Mouse (Mus musculus) CH12.LX (cell line): ENCODE results near the gene Hist1h1d. TPM values are rescaled to one million over a fixed set of nuclear protein-coding genes. Genes with fewer than 3 reads are reported as not detected.
A peak's percentile ranks its signal among the peaks of the same experiment; 100 is the strongest.

Experiments
- DNase-seq: peaks from one replicate; pipeline ENCODE4 v3.0.0-alpha.2; 2013; ENCODE audit errors: extremely low read depth
- H3K27ac ChIP-seq: 2 replicates; pipeline ENCODE4 v1.5.1; 2012; ENCODE audit warnings: low read depth, mild to moderate bottlenecking, control low read depth, moderate library complexity; ENCODE audit not compliant: insufficient read depth
- H3K27me3 ChIP-seq: replicated peaks from 2 replicates; pipeline ENCODE3; 2012; ENCODE audit warnings: inconsistent platforms
- H3K36me3 ChIP-seq, 2 experiments: replicated peaks in 1 of 2; 2 replicates each; pipeline versions ENCODE3 to v1.6.1; 2012; ENCODE audit warnings: inconsistent platforms in 1 of 2, low read length in 1 of 2, mild to moderate bottlenecking in 1 of 2, mixed read lengths in 1 of 2, moderate library complexity in 1 of 2; ENCODE audit not compliant: control insufficient read depth in 1 of 2, insufficient read depth in 1 of 2
- H3K4me1 ChIP-seq, 2 experiments: 2 replicates each; pipeline ENCODE4 v1.6.1; 2012; ENCODE audit warnings: inconsistent platforms in 1 of 2, moderate library complexity in 1 of 2; ENCODE audit not compliant: insufficient read depth in 2 of 2, control insufficient read depth in 1 of 2
- H3K4me2 ChIP-seq: 2 replicates; pipeline ENCODE4 v1.6.1; 2012; ENCODE audit warnings: low read depth, mild to moderate bottlenecking, control low read depth; ENCODE audit not compliant: poor library complexity, insufficient read depth, severe bottlenecking
- H3K4me3 ChIP-seq, 3 experiments: fragments of 150-350 bp in 1 of 3; sonication (generic) in 1 of 3; replicated peaks in 1 of 3; 2 replicates each; pipeline versions ENCODE3 to v1.5.1; 2011 to 2012; ENCODE audit warnings: low read depth in 2 of 3, low read length in 2 of 3, mild to moderate bottlenecking in 2 of 3, moderate library complexity in 2 of 3, control low read depth in 1 of 3, improper control_type of control experiment in 1 of 3, inconsistent platforms in 1 of 3, mixed read lengths in 1 of 3; ENCODE audit not compliant: poor library complexity in 1 of 3
- H3K79me2 ChIP-seq: replicated peaks from 2 replicates; pipeline ENCODE4 v1.6.1; 2012; ENCODE audit warnings: mild to moderate bottlenecking, moderate library complexity; ENCODE audit not compliant: control insufficient read depth, poor library complexity, insufficient read depth, severe bottlenecking; ENCODE audit errors: extremely low read depth
- H3K9ac ChIP-seq: 2 replicates; pipeline ENCODE4 v1.6.1; 2012; ENCODE audit warnings: low read depth, mild to moderate bottlenecking, control low read depth, moderate library complexity; ENCODE audit not compliant: insufficient read depth
- H3K9me3 ChIP-seq: replicated peaks from 2 replicates; pipeline ENCODE3; 2012; ENCODE audit warnings: low read length, inconsistent platforms, mixed read lengths
- BHLHE40 ChIP-seq: IDR thresholded peaks from 2 replicates; pipeline ENCODE4 v1.6.1; 2011; ENCODE audit warnings: mild to moderate bottlenecking, low read depth, low read length, improper control_type of control experiment
- CHD1 ChIP-seq: IDR thresholded peaks from 2 replicates; pipeline ENCODE4 v1.6.1; 2012; ENCODE audit warnings: low read depth, low read length, improper control_type of control experiment, inconsistent platforms
- CHD2 ChIP-seq: IDR thresholded peaks from 2 replicates; pipeline ENCODE4 v1.6.1; 2011; ENCODE audit warnings: low read length, improper control_type of control experiment
- CTCF ChIP-seq, 2 experiments: IDR thresholded peaks in 1 of 2; conservative IDR thresholded peaks in 1 of 2; 2 replicates each; pipeline ENCODE4 v1.5.1; 2011 to 2012; ENCODE audit warnings: low read depth in 2 of 2, low read length in 2 of 2, improper control_type of control experiment in 1 of 2, inconsistent platforms in 1 of 2, mild to moderate bottlenecking in 1 of 2, moderate library complexity in 1 of 2
- ELF1 ChIP-seq: IDR thresholded peaks from 2 replicates; pipeline ENCODE4 v1.6.1; 2014; ENCODE audit warnings: low read depth, mild to moderate bottlenecking, inconsistent platforms, low read length, improper control_type of control experiment
- EP300 ChIP-seq: IDR thresholded peaks from 2 replicates; pipeline ENCODE4 v1.6.1; 2011; ENCODE audit warnings: low read length, improper control_type of control experiment
- ETS1 ChIP-seq: conservative IDR thresholded peaks from 2 replicates; pipeline ENCODE4 v1.6.1; 2012; ENCODE audit warnings: low read depth, mild to moderate bottlenecking, inconsistent platforms, low read length, improper control_type of control experiment, moderate library complexity
- GABPA ChIP-seq: IDR thresholded peaks from 2 replicates; pipeline ENCODE4 v1.6.1; 2012; ENCODE audit warnings: low read depth, low read length, improper control_type of control experiment, inconsistent platforms; ENCODE audit not compliant: insufficient replicate concordance
- HCFC1 ChIP-seq: IDR thresholded peaks from 2 replicates; pipeline ENCODE4 v1.6.1; 2012; ENCODE audit warnings: low read depth, mild to moderate bottlenecking, inconsistent platforms, low read length, improper control_type of control experiment
- IRF4 ChIP-seq: IDR thresholded peaks from 2 replicates; pipeline ENCODE4 v1.6.1; 2014; ENCODE audit warnings: low read depth, mild to moderate bottlenecking, inconsistent platforms, low read length, improper control_type of control experiment
- JUN ChIP-seq: IDR thresholded peaks from 2 replicates; pipeline ENCODE4 v1.6.1; 2011; ENCODE audit warnings: low read depth, mild to moderate bottlenecking, low read length, improper control_type of control experiment, moderate library complexity; ENCODE audit not compliant: insufficient read depth
- JUND ChIP-seq: conservative IDR thresholded peaks from 2 replicates; pipeline ENCODE4 v1.6.1; 2011; ENCODE audit warnings: low read depth, low read length, improper control_type of control experiment
- KAT2A ChIP-seq: IDR thresholded peaks from 2 replicates; pipeline ENCODE4 v1.6.1; 2012; ENCODE audit warnings: low read length, improper control_type of control experiment, inconsistent platforms; ENCODE audit not compliant: insufficient replicate concordance
- MAFK ChIP-seq: IDR thresholded peaks from 2 replicates; pipeline ENCODE4 v1.6.1; 2011; ENCODE audit warnings: low read length, improper control_type of control experiment; ENCODE audit not compliant: insufficient replicate concordance
- MAX ChIP-seq: IDR thresholded peaks from 2 replicates; pipeline ENCODE4 v1.6.1; 2011; ENCODE audit warnings: low read length, improper control_type of control experiment
- MAZ ChIP-seq: IDR thresholded peaks from 2 replicates; pipeline ENCODE4 v1.6.1; 2012; ENCODE audit warnings: low read depth, mild to moderate bottlenecking, inconsistent platforms, low read length, improper control_type of control experiment, moderate library complexity
- MEF2A ChIP-seq: IDR thresholded peaks from 2 replicates; pipeline ENCODE4 v1.6.1; 2014; ENCODE audit warnings: low read depth, mild to moderate bottlenecking, inconsistent platforms, low read length, improper control_type of control experiment, borderline replicate concordance
- MXI1 ChIP-seq: IDR thresholded peaks from 2 replicates; pipeline ENCODE4 v1.6.1; 2011; ENCODE audit warnings: mild to moderate bottlenecking, low read depth, low read length, improper control_type of control experiment
- MYC ChIP-seq: IDR thresholded peaks from 2 replicates; pipeline ENCODE4 v1.6.1; 2011; ENCODE audit warnings: low read depth, mild to moderate bottlenecking, improper control_type of control experiment, low read length
- NELFE ChIP-seq: IDR thresholded peaks from 2 replicates; pipeline ENCODE4 v1.6.1; 2011; ENCODE audit warnings: low read depth, low read length, improper control_type of control experiment
- NRF1 ChIP-seq: IDR thresholded peaks from 2 replicates; pipeline ENCODE4 v1.6.1; 2014; ENCODE audit warnings: low read depth, mild to moderate bottlenecking, inconsistent platforms, low read length, improper control_type of control experiment, moderate library complexity
- PAX5 ChIP-seq: IDR thresholded peaks from 2 replicates; pipeline ENCODE4 v1.6.1; 2012; ENCODE audit warnings: low read length, inconsistent platforms, mixed read lengths
- POLR2A ChIP-seq: IDR thresholded peaks from 2 replicates; pipeline ENCODE4 v1.6.1; 2011; ENCODE audit warnings: low read depth, mild to moderate bottlenecking, improper control_type of control experiment, low read length
- POLR2AphosphoS2 ChIP-seq: IDR thresholded peaks from 2 replicates; pipeline ENCODE4 v1.6.1; 2011; ENCODE audit warnings: low read depth, low read length, improper control_type of control experiment
- RAD21 ChIP-seq: IDR thresholded peaks from 2 replicates; pipeline ENCODE4 v1.6.1; 2011; ENCODE audit warnings: low read depth, mild to moderate bottlenecking, low read length, improper control_type of control experiment, moderate library complexity
- RCOR1 ChIP-seq: conservative IDR thresholded peaks from 2 replicates; pipeline ENCODE4 v1.6.1; 2012; ENCODE audit warnings: low read depth, mild to moderate bottlenecking, inconsistent platforms, low read length, improper control_type of control experiment
- SIN3A ChIP-seq: IDR thresholded peaks from 2 replicates; pipeline ENCODE4 v1.6.1; 2012; ENCODE audit warnings: low read length, improper control_type of control experiment, inconsistent platforms
- SMC3 ChIP-seq: IDR thresholded peaks from 2 replicates; pipeline ENCODE4 v1.6.1; 2011; ENCODE audit warnings: low read depth, low read length, improper control_type of control experiment
- TBP ChIP-seq: conservative IDR thresholded peaks from 2 replicates; pipeline ENCODE4 v1.6.1; 2011; ENCODE audit warnings: low read depth, low read length, improper control_type of control experiment
- TCF12 ChIP-seq: IDR thresholded peaks from 2 replicates; pipeline ENCODE4 v1.6.1; 2014; ENCODE audit warnings: low read depth, mild to moderate bottlenecking, inconsistent platforms, low read length, improper control_type of control experiment
- UBTF ChIP-seq: IDR thresholded peaks from 2 replicates; pipeline ENCODE4 v1.6.1; 2012; ENCODE audit warnings: low read depth, mild to moderate bottlenecking, inconsistent platforms, low read length, improper control_type of control experiment, moderate library complexity
- USF1 ChIP-seq: IDR thresholded peaks from 2 replicates; pipeline ENCODE4 v1.6.1; 2014; ENCODE audit warnings: low read depth, mild to moderate bottlenecking, inconsistent platforms, low read length, improper control_type of control experiment
- USF2 ChIP-seq: conservative IDR thresholded peaks from 2 replicates; pipeline ENCODE4 v1.6.1; 2011; ENCODE audit warnings: low read depth, low read length, improper control_type of control experiment
- ZC3H11A ChIP-seq: IDR thresholded peaks from 2 replicates; pipeline ENCODE4 v1.6.1; 2012; ENCODE audit warnings: low read depth, mild to moderate bottlenecking, inconsistent platforms, low read length, improper control_type of control experiment
- ZKSCAN1 ChIP-seq: IDR thresholded peaks from 2 replicates; pipeline ENCODE4 v1.6.1; 2012; ENCODE audit warnings: low read depth, inconsistent platforms, low read length, improper control_type of control experiment, borderline replicate concordance
- ZMIZ1 ChIP-seq: IDR thresholded peaks from 2 replicates; pipeline ENCODE4 v1.6.1; 2012; ENCODE audit warnings: low read depth, mild to moderate bottlenecking, inconsistent platforms, low read length, improper control_type of control experiment
- ZNF384 ChIP-seq: IDR thresholded peaks from 2 replicates; pipeline ENCODE4 v1.6.1; 2012; ENCODE audit warnings: low read depth, low read length, improper control_type of control experiment, inconsistent platforms
- dilution Hi-C: fragments of 300-500 bp; cut with MboI; formaldehyde crosslinking; loops from 2 replicates; pipeline ENCODE4 v1.14.3; 2020; ENCODE audit warnings: low sequenced_read_pairs; ENCODE audit not compliant: extremely low pct_unique_long_range_greater_than_20kb, extremely low pct_ligation_motif_present
- in situ Hi-C: fragments of 300-500 bp; cut with MboI; formaldehyde crosslinking; loops from 3 replicates; pipeline ENCODE4 v1.14.3; 2019; ENCODE audit warnings: low sequenced_read_pairs, low pct_ligation_motif_present, low pct_unique_long_range_greater_than_20kb, mixed read lengths
- polyA plus RNA-seq: library from polyadenylated mRNA; unstranded; fragments of >175 nt; gene quantifications from 2 replicates; pipeline ENCODE4 v1.2.1, GENCODE M21; 2012; ENCODE audit warnings: low read depth; ENCODE audit not compliant: insufficient read length
- total RNA-seq, 2 experiments: library from RNA; depleted of rRNA; stranded (reverse); fragments of 300-350 nt in 1 of 2; fragments of >200 nt in 1 of 2; gene quantifications; 2 replicates each; pipeline ENCODE4 v1.2.3; 2012 to 2014

The Hist1h1d gene
- total and polyA plus RNA-seq, 3 experiments = 0.14 to 112 (median 2.3) TPM

DNA sequence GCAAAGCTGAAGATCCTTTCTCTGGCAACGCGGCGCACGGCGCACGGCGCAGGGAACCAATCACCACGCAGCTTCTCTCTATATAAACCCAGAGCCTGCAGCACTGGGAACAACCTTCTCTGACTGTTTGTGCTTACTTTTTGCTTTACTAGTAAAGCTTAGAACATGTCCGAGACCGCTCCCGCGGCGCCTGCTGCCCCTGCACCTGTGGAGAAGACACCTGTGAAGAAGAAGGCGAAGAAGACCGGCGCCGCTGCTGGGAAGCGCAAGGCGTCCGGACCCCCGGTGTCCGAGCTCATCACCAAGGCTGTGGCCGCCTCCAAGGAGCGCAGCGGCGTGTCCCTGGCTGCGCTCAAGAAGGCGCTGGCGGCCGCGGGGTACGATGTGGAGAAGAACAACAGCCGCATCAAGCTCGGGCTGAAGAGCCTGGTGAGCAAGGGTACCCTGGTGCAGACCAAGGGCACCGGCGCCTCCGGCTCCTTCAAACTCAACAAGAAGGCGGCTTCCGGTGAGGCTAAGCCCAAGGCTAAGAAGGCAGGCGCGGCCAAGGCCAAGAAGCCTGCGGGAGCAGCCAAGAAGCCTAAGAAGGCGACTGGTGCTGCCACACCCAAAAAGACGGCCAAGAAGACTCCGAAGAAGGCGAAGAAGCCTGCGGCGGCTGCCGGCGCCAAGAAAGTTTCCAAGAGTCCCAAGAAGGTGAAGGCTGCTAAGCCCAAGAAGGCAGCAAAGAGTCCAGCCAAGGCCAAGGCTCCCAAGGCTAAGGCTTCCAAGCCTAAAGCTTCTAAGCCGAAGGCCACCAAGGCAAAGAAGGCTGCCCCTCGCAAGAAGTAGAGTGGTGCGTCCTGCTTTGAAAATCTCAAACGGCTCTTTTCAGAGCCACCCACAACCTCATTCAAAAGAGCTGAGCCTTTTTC lies 2.1 kb downstream of the Hist1h1d start:
- Histone ChIP-seq H3K27ac (peak overlapping the region; percentile 83), H3K4me1 (peaks cover 4 to 28% of the 10 kb centered on the region in 2 experiments; a peak in 3 of 4 replicates), H3K27me3 (no peaks in the 10 kb centered on the region), H3K9me3 (no peaks in the 10 kb centered on the region), H3K4me2 (peak overlapping the region; percentile 65), H3K79me2 (no peaks in the 10 kb centered on the region), H3K9ac (peak overlapping the region; percentile 73), H3K36me3 (no peaks in the 10 kb centered on the region), H3K4me3 (peak overlapping the region; percentile 3 to 54 (median 50))
- peak; percentile 92 for DNase-seq
- dilution Hi-C loops = no loop called here
- in situ Hi-C loops = loop anchor here (25.0 kb wide), 1 partner anchor 1818 kb away; the partner anchor contains the start of gene Hist1h4j
- 0 out of 2 replicates have a peak, but pooled peaks have one; percentile 4 for TF ChIP-seq BHLHE40
- peak; percentile 95 for TF ChIP-seq POLR2A
- no peak; the same call in 1 of the 2 replicates for TF ChIP-seq MYC
- TF ChIP-seq UBTF = peak; percentile 97
- peak; percentile 98 for TF ChIP-seq CHD1
- peak; percentile 90 for TF ChIP-seq SIN3A
- TF ChIP-seq EP300 = no peak
- peak; percentile 58 for TF ChIP-seq MEF2A
- 0 out of 2 replicates have a peak, but pooled peaks have one; percentile 45 for TF ChIP-seq KAT2A
- no peak; the same call in 1 of the 2 replicates for TF ChIP-seq ZKSCAN1
- no peak for TF ChIP-seq ZNF384
- TF ChIP-seq TCF12 = peak; percentile 99
- TF ChIP-seq CHD2 = no peak; the same call in 1 of the 2 replicates
- no peak for TF ChIP-seq GABPA
- peak; percentile 64 for TF ChIP-seq MAZ
- TF ChIP-seq TBP = peak; percentile 99
- TF ChIP-seq ELF1 = 0 out of 2 replicates have a peak, but pooled peaks have one; percentile 36
- peak; percentile 24; the same call in 1 of the 2 replicates for TF ChIP-seq ETS1
- TF ChIP-seq PAX5 = no peak
- TF ChIP-seq MXI1 = peak; percentile 41; the same call in 1 of the 2 replicates
- 0 out of 2 replicates have a peak, but pooled peaks have one; percentile 37 for TF ChIP-seq NRF1
- TF ChIP-seq NELFE = peak; percentile 100
- TF ChIP-seq MAX = no peak
- no peak for TF ChIP-seq ZC3H11A
- no peak; the same call in 1 of the 2 replicates for TF ChIP-seq JUND
- no peak for TF ChIP-seq RAD21
- peak; percentile 60; the same call in 1 of the 2 replicates for TF ChIP-seq IRF4
- TF ChIP-seq USF2 = peak; percentile 70
- TF ChIP-seq ZMIZ1 = peak; percentile 100
- TF ChIP-seq JUN = no peak
- peak; percentile 71 for TF ChIP-seq HCFC1
- no peak; the same call in 1 of the 2 replicates for TF ChIP-seq MAFK
- TF ChIP-seq POLR2AphosphoS2 = peak; percentile 100
- TF ChIP-seq USF1 = no peak
- peak; percentile 95 for TF ChIP-seq RCOR1
- no peak for TF ChIP-seq SMC3
- TF ChIP-seq CTCF (conservative IDR thresholded peaks at IDR 0.05 in 1 of 2, IDR thresholded peaks at IDR 0.05 in 1 of 2; ENCODE audit: low read depth in 2 of 2, low read length in 2 of 2) = no peak
